Mouse (Mus musculus) brain, embryonic 14.5 days (tissue): ENCODE data around the gene Lum.

ENCODE experiments used
- CTCF ChIP-seq: fragments of 200-500 bp; IDR thresholded peaks from 2 replicates; pipeline ENCODE4 v1.5.1; 2012; ENCODE audit warnings: inconsistent platforms, mild to moderate bottlenecking, moderate library complexity, borderline replicate concordance; ENCODE audit not compliant: insufficient read depth, insufficient read length; ENCODE audit errors: extremely low read depth
- POLR2A ChIP-seq: fragments of 200-500 bp; IDR thresholded peaks from 2 replicates; pipeline ENCODE4 v1.6.1; 2012; ENCODE audit warnings: mild to moderate bottlenecking, inconsistent platforms, borderline replicate concordance; ENCODE audit not compliant: poor library complexity, insufficient read depth, insufficient read length, severe bottlenecking; ENCODE audit errors: extremely low read depth

DNA sequence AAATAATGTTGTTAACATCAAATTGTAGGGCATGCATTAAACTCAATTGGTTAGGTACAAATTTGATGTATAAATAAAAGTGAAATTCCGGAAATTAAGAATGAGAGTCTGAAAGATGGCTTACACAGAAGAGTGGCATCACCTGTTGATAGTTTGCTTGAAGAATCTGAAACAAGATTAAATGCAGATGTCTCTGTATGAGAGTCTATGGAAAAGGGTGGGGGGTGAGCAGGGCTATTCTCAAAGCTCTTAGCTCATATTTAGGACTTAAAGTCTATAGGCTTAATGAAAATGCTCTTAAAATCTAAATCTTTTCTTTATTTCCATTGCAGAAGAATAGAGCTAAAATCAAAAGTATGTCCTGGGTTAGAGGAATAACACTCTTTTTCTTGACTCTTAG, 30.8 kb downstream of the Lum start:
- no peak for TF ChIP-seq CTCF
- TF ChIP-seq POLR2A = no peak
